Mouse (Mus musculus): ENCODE measurements around the gene Tes.

GRCm38 (mm10) chr6:17027572-17027971 lies 37.4 kb upstream of the Tes start:
- TF ChIP-seq POLR2A (IDR thresholded peaks at IDR 0.05; ENCODE audit: borderline replicate concordance, extremely low read depth, insufficient read depth, insufficient read length, poor library complexity, severe bottlenecking) (no peak), CTCF (IDR thresholded peaks at IDR 0.05; ENCODE audit: borderline replicate concordance, extremely low read depth, insufficient read depth, insufficient read length) (peak; percentile 36; the same call in 1 of the 2 replicates)
